Mouse (Mus musculus) kidney, adult 2 months (tissue): ENCODE results near the gene Pbxip1.

Source experiments
- CTCF ChIP-seq: fragments of 200-500 bp; conservative IDR thresholded peaks from 2 replicates; pipeline ENCODE4 v1.5.1; 2011; ENCODE audit warnings: low read depth, mild to moderate bottlenecking, control low read depth, low read length, moderate library complexity, mixed read lengths; ENCODE audit not compliant: insufficient read depth, insufficient read length
- POLR2A ChIP-seq: fragments of 200-500 bp; IDR thresholded peaks from one replicate; pipeline ENCODE4 v1.6.1; 2011; ENCODE audit warnings: low read depth, low read length, control low read depth

- no peak for TF ChIP-seq POLR2A
- no peak for TF ChIP-seq CTCF
These were observed 48.2 kb upstream of the Pbxip1 start for GRCm38 (mm10) chr3:89388134-89388881.
